Mouse (Mus musculus): Measurements from ENCODE around the gene Ngf. TPM values are rescaled to one million over a fixed set of nuclear protein-coding genes. Genes with fewer than 3 reads are reported as not detected.

The Ngf gene
- polyA plus RNA-seq, 1 experiment from 2014 or later, result 0.70 TPM

DNA sequence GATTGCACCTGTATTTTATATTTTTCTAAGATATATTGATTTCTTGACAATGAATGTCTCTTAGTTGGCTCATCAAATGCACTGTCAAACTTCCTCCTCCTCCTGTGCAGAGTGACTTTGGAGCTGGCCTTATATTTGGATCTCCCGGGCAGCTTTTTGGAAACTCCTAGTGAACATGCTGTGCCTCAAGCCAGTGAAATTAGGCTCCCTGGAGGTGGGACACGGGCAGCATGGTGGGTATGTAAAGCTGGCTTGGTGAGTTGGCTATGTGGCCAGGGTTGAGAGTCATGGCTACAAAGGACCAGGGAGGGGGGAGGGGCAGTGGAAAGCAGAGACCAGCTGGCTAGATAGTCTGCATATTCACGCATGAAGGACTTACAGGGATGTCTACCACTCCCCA is 39.9 kb downstream of the Ngf start:
- Histone ChIP-seq H3K4me2 (replicated peaks) (no peak overlapping the region), H3K36me3 (no peaks in the 10 kb centered on the region), H3K27ac (replicated peaks) (no peak overlapping the region), H3K27me3 (no peaks in the 10 kb centered on the region), H3K4me1 (peaks cover 11% of the 10 kb centered on the region), H3K9me3 (no peaks in the 10 kb centered on the region), H3K9ac (replicated peaks) (no peak overlapping the region), H3K4me3 (no peak overlapping the region)
- no peak for ATAC-seq (replicated peaks)
- 71% methylated on average over 3 of the region's 3 CpGs for WGBS

DNA sequence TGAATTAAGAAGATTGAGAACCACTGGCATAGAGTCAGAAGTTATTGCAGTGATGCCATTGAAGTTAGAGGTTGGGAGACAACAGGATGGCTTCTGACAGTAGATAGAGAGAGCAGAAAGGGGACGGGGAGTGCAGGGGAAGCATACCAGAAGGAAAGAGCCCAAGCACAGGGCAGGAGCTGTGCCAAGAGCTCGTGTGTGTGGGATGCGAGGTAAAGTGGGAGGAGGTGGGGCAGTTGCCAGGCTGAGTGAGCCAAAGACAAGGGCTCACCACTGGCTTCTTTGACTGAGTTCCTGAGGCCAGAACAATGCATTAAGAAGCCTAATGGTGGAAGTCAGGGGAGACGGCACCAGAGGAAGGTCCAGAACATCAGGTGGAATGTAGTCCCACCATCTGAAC is 47.2 kb downstream of the Ngf start:
- no peak for ATAC-seq (replicated peaks)
- no peak overlapping the region for H3K4me2 ChIP-seq (replicated peaks)
- no peak overlapping the region for H3K4me3 ChIP-seq
- H3K9me3 ChIP-seq, result no peaks in the 10 kb centered on the region
- H3K27ac ChIP-seq (replicated peaks), result no peak overlapping the region
- no peak overlapping the region for H3K9ac ChIP-seq (replicated peaks)
- WGBS, result 72% methylated on average over 4 of the region's 4 CpGs
- H3K27me3 ChIP-seq, result no peaks in the 10 kb centered on the region
- H3K36me3 ChIP-seq, result no peaks in the 10 kb centered on the region
- H3K4me1 ChIP-seq, result no peaks in the 10 kb centered on the region

GRCm38 (mm10) chr3:102521061-102521460 is 51.3 kb downstream of the Ngf start:
- Histone ChIP-seq H3K9ac (replicated peaks) (no peak overlapping the region), H3K36me3 (no peaks in the 10 kb centered on the region), H3K4me2 (replicated peaks) (no peak overlapping the region), H3K4me1 (no peaks in the 10 kb centered on the region), H3K4me3 (no peak overlapping the region), H3K9me3 (no peaks in the 10 kb centered on the region), H3K27ac (replicated peaks) (no peak overlapping the region), H3K27me3 (no peaks in the 10 kb centered on the region)
- 85% methylated on average over 5 of the region's 5 CpGs for WGBS
- ATAC-seq (replicated peaks), result no peak

- Histone ChIP-seq H3K27me3 (no peaks in the 10 kb centered on the region), H3K4me1 (no peaks in the 10 kb centered on the region), H3K36me3 (no peaks in the 10 kb centered on the region), H3K9ac (replicated peaks) (no peak overlapping the region), H3K4me3 (no peak overlapping the region), H3K9me3 (no peaks in the 10 kb centered on the region), H3K4me2 (replicated peaks) (no peak overlapping the region), H3K27ac (replicated peaks) (no peak overlapping the region)
- no peak for ATAC-seq (replicated peaks)
- WGBS, result 86% methylated on average over 2 of the region's 2 CpGs
These were observed 54.0 kb downstream of the Ngf start for GRCm38 (mm10) chr3:102523711-102524110.

DNA sequence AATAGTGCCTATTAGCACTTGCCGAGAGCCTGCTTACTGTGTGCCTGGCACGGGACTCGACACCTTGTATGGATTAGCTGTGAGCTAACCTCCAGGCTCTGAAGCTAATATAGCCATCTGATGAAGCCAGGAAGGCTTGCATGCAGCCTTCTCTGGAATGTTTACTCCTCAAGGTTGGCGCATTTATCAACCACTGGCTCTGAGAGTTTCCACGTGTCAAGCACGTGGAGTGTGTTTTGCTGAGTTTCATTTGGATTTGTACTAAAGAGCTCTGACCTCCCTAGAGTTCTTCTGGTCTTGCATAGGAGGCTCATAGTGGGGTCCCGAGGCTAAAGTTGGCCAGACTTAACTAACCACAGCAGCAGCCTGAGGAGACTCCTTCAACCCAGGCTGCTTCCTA is 55.2 kb downstream of the Ngf start:
- H3K27me3 ChIP-seq, result no peaks in the 10 kb centered on the region
- no peak overlapping the region for H3K9ac ChIP-seq (replicated peaks)
- H3K4me3 ChIP-seq, result no peak overlapping the region
- no peak for ATAC-seq (replicated peaks)
- H3K4me1 ChIP-seq, result no peaks in the 10 kb centered on the region
- WGBS, result 87% methylated on average over 7 of the region's 7 CpGs
- no peak overlapping the region for H3K27ac ChIP-seq (replicated peaks)
- H3K4me2 ChIP-seq (replicated peaks), result no peak overlapping the region
- no peaks in the 10 kb centered on the region for H3K36me3 ChIP-seq
- H3K9me3 ChIP-seq, result no peaks in the 10 kb centered on the region

- ATAC-seq (replicated peaks), result no peak
- Histone ChIP-seq H3K4me3 (no peak overlapping the region), H3K36me3 (no peaks in the 10 kb centered on the region), H3K4me1 (no peaks in the 10 kb centered on the region), H3K9me3 (no peaks in the 10 kb centered on the region), H3K27me3 (no peaks in the 10 kb centered on the region), H3K27ac (replicated peaks) (no peak overlapping the region), H3K9ac (replicated peaks) (no peak overlapping the region), H3K4me2 (replicated peaks) (no peak overlapping the region)
- WGBS, result 82% methylated on average over 8 of the region's 8 CpGs
These were observed 56.1 kb downstream of the Ngf start for GRCm38 (mm10) chr3:102525856-102526255.

DNA sequence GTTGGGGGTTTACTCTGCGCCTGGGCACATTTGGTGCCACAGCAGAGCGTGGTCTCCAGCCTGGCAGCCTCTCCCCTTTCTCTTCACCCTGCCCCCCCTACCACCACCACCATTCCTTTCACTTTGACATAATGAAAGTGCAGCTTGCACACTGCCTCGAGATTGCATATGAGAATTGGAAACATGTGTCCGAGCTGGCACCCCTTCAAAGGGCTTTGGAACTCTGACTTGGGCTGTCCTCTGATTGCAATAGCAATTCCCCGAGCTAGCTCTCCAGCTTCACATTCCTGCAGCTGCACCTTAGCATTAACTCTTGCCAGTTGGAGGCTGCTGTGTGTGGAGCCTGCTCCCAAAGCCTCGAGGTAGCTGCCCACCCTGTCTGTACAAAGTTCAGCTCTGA is 56.8 kb downstream of the Ngf start:
- Histone ChIP-seq H3K4me2 (replicated peaks) (no peak overlapping the region), H3K4me1 (no peaks in the 10 kb centered on the region), H3K36me3 (no peaks in the 10 kb centered on the region), H3K27me3 (no peaks in the 10 kb centered on the region), H3K9ac (replicated peaks) (no peak overlapping the region), H3K4me3 (no peak overlapping the region), H3K27ac (replicated peaks) (no peak overlapping the region), H3K9me3 (no peaks in the 10 kb centered on the region)
- ATAC-seq (replicated peaks), result no peak
- WGBS, result 60% methylated on average over 6 of the region's 6 CpGs

- ATAC-seq (replicated peaks), result no peak
- 96% methylated on average over 1 of the region's 1 CpGs for WGBS
- H3K27ac ChIP-seq (replicated peaks), result no peak overlapping the region
These were observed 65.0 kb downstream of the Ngf start for GRCm38 (mm10) chr3:102534744-102535143.

DNA sequence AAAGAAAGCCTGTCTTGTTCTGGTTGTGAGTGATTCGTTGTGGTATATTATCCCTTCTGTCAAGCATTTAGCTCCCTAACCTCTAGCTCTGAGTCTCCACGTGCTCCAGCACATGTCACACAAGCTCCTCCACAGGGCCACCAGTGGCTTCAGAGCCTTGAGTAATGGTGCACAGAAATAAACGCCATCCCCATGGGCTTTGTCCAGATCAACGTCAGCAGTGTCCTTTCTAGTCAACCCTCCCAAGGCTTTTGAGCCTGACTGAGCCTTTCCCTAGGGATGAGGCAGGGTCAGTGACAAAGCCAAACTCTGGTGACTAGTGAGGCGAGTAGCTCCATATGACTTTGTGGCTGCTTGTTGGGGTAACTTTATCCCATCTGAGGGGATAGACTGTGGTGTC is 73.9 kb downstream of the Ngf start:
- Histone ChIP-seq H3K9ac (replicated peaks) (no peak overlapping the region), H3K4me2 (replicated peaks) (no peak overlapping the region), H3K27ac (replicated peaks) (no peak overlapping the region), H3K9me3 (no peaks in the 10 kb centered on the region), H3K4me3 (no peak overlapping the region), H3K27me3 (no peaks in the 10 kb centered on the region), H3K36me3 (no peaks in the 10 kb centered on the region), H3K4me1 (no peaks in the 10 kb centered on the region)
- 80% methylated on average over 5 of the region's 5 CpGs for WGBS
- ATAC-seq (replicated peaks), result no peak

More at GRCm38 (mm10) chr3:102534744-102535143, 65.0 kb downstream of the Ngf start:
- Histone ChIP-seq H3K4me3 (no peak overlapping the region), H3K36me3 (no peaks in the 10 kb centered on the region), H3K4me2 (replicated peaks) (no peak overlapping the region), H3K9me3 (no peaks in the 10 kb centered on the region), H3K4me1 (no peaks in the 10 kb centered on the region), H3K27me3 (no peaks in the 10 kb centered on the region), H3K9ac (replicated peaks) (no peak overlapping the region)

DNA sequence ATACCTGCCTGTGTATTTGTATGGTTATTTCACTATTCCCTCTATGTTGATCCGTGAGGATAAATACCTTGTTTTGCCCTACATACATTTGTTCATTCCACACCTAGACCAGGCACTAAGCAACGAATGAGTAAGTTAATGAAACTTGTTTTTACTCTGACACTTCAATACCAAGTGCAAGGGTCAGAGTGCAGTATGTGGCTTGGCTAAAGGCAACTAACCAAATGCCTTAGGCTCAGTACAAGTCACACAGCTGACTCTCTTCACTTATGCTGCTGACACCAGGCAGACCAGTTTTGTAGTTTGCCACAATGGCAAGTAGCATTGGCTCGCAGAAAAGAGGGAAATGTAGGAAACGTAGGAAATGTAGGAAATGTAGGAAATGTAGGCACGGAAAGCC is 77.8 kb downstream of the Ngf start:
- no peak overlapping the region for H3K9ac ChIP-seq (replicated peaks)
- no peak overlapping the region for H3K27ac ChIP-seq (replicated peaks)
- H3K4me1 ChIP-seq, result no peaks in the 10 kb centered on the region
- no peaks in the 10 kb centered on the region for H3K27me3 ChIP-seq
- no peak for ATAC-seq (replicated peaks)
- H3K4me2 ChIP-seq (replicated peaks), result no peak overlapping the region
- no peak overlapping the region for H3K4me3 ChIP-seq
- WGBS, result 91% methylated on average over 5 of the region's 5 CpGs
- H3K36me3 ChIP-seq, result no peaks in the 10 kb centered on the region
- H3K9me3 ChIP-seq, result no peaks in the 10 kb centered on the region

- 84% methylated on average over 6 of the region's 6 CpGs for WGBS
These were observed 84.4 kb downstream of the Ngf start for GRCm38 (mm10) chr3:102553935-102554670.

DNA sequence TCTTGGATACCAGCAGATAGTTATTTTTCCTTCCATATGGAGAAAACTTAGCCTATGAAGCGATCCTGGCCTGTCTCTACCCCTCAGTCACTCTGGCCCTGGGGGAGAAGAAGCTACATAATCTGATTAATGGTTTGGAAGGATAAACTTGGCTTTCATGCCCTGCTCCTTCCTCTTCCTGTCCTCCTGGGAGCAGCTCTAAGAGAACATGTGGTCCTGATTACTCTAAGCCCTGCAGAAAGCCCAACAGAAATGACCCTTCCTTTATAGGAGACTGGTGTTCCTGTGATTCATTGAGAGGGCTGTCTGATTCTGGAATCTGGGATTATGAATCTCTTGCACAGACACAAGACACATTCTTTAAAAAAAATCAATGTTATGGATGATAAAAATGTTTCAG is 86.4 kb downstream of the Ngf start:
- Histone ChIP-seq H3K4me3 (no peak overlapping the region), H3K4me2 (replicated peaks) (no peak overlapping the region), H3K9me3 (no peaks in the 10 kb centered on the region), H3K27me3 (no peaks in the 10 kb centered on the region), H3K27ac (replicated peaks) (no peak overlapping the region), H3K4me1 (0 out of 2 replicates have a peak, but pooled peaks cover 3% of the 10 kb centered on the region), H3K36me3 (no peaks in the 10 kb centered on the region), H3K9ac (replicated peaks) (no peak overlapping the region)
- 91% methylated on average over 1 of the region's 1 CpGs for WGBS
- no peak for ATAC-seq (replicated peaks)

More at GRCm38 (mm10) chr3:102553935-102554670, 84.4 kb downstream of the Ngf start:
- H3K4me3 ChIP-seq, result no peak overlapping the region
- H3K9ac ChIP-seq (replicated peaks), result no peak overlapping the region
- H3K4me2 ChIP-seq (replicated peaks), result no peak overlapping the region
- H3K36me3 ChIP-seq, result no peaks in the 10 kb centered on the region
- no peak overlapping the region for H3K27ac ChIP-seq (replicated peaks)
- H3K4me1 ChIP-seq, result 0 out of 2 replicates have a peak, but pooled peaks cover 3% of the 10 kb centered on the region
- no peaks in the 10 kb centered on the region for H3K27me3 ChIP-seq
- no peak for ATAC-seq (replicated peaks)
- no peaks in the 10 kb centered on the region for H3K9me3 ChIP-seq

- no peak overlapping the region for H3K9ac ChIP-seq (replicated peaks)
- H3K4me3 ChIP-seq, result no peak overlapping the region
- no peaks in the 10 kb centered on the region for H3K36me3 ChIP-seq
- 0 out of 2 replicates have a peak, but pooled peaks cover 3% of the 10 kb centered on the region for H3K4me1 ChIP-seq
- no peaks in the 10 kb centered on the region for H3K27me3 ChIP-seq
- no peak for ATAC-seq (replicated peaks)
- H3K9me3 ChIP-seq, result no peaks in the 10 kb centered on the region
- no peak overlapping the region for H3K27ac ChIP-seq (replicated peaks)
- H3K4me2 ChIP-seq (replicated peaks), result no peak overlapping the region
These were observed 86.9 kb downstream of the Ngf start for GRCm38 (mm10) chr3:102556645-102557044.

All from forebrain, embryonic 15.5 days (tissue).